Mouse (Mus musculus) G1E (cell line): ENCODE measurements at regions not wholly inside any gene's neighbourhood (a gene's known extent, or its start where the extent isn't known, plus 50 kb on each side); places are given as distances from the start of the nearest gene placed in this dataset.

Experiments
- ATAC-seq: 2 replicates; pipeline ENCODE4 v1.8.0; 2016; ENCODE audit warnings: mild to moderate bottlenecking; ENCODE audit not compliant: insufficient number of reproducible peaks, poor library complexity, low FRiP score, severe bottlenecking; ENCODE audit errors: extremely low read depth
- DNase-seq: peaks from one replicate; pipeline ENCODE4 v3.0.0; 2012; ENCODE audit warnings: low spot score
- H3K27me3 ChIP-seq: 2 replicates; pipeline ENCODE4 v1.6.1; 2012; ENCODE audit warnings: mild to moderate bottlenecking, low read length, inconsistent platforms; ENCODE audit not compliant: insufficient read depth
- H3K36me3 ChIP-seq: replicated peaks from 2 replicates; pipeline ENCODE3; 2012; ENCODE audit warnings: mild to moderate bottlenecking, inconsistent platforms
- H3K4me1 ChIP-seq: 2 replicates; pipeline ENCODE4 v1.6.1; 2012; ENCODE audit warnings: low read depth, low read length, inconsistent platforms, mixed read lengths; ENCODE audit not compliant: insufficient read depth
- H3K4me3 ChIP-seq: 2 replicates; pipeline ENCODE4 v1.5.1; 2012; ENCODE audit warnings: low read depth, mild to moderate bottlenecking, inconsistent platforms, low read length, moderate library complexity, mixed read lengths
- H3K9me3 ChIP-seq: replicated peaks from 2 replicates; pipeline ENCODE4 v1.6.1; 2012; ENCODE audit warnings: inconsistent platforms
- CTCF ChIP-seq: IDR thresholded peaks from 2 replicates; pipeline ENCODE4 v1.5.1; 2012; ENCODE audit warnings: low read depth, low read length, inconsistent platforms, mixed read lengths
- GATA1 ChIP-seq: IDR thresholded peaks from 2 replicates; pipeline ENCODE4 v1.6.1; 2012; ENCODE audit warnings: borderline replicate concordance, low read length, inconsistent platforms, mixed read lengths
- GATA2 ChIP-seq: IDR thresholded peaks from 2 replicates; pipeline ENCODE4 v1.6.1; 2012; ENCODE audit warnings: low read depth, low read length, inconsistent platforms, borderline replicate concordance
- POLR2AphosphoS5 ChIP-seq: IDR thresholded peaks from 2 replicates; pipeline ENCODE4 v1.6.1; 2012; ENCODE audit warnings: low read depth, low read length, inconsistent platforms; ENCODE audit not compliant: insufficient replicate concordance
- TAL1 ChIP-seq: conservative IDR thresholded peaks from 2 replicates; pipeline ENCODE4 v1.6.1; 2012; ENCODE audit warnings: low read depth, low read length, inconsistent platforms, mixed read lengths

- DNase-seq (no peak), ATAC-seq (no peak)
- Histone ChIP-seq H3K4me1 (no peaks in the 10 kb centered on the region), H3K27me3 (no peaks in the 10 kb centered on the region), H3K4me3 (no peak overlapping the region), H3K36me3 (no peaks in the 10 kb centered on the region), H3K9me3 (no peaks in the 10 kb centered on the region)
- TF ChIP-seq GATA2 (no peak), TAL1 (no peak), GATA1 (no peak), CTCF (no peak), POLR2AphosphoS5 (no peak)
These were observed 308.7 kb downstream of the Inhba start for GRCm38 (mm10) chr13:16320392-16320791.

- Histone ChIP-seq H3K9me3 (no peaks in the 10 kb centered on the region), H3K4me3 (no peak overlapping the region), H3K27me3 (no peaks in the 10 kb centered on the region), H3K4me1 (no peaks in the 10 kb centered on the region), H3K36me3 (no peaks in the 10 kb centered on the region)
- TF ChIP-seq CTCF = no peak
- no peak for TF ChIP-seq TAL1
- TF ChIP-seq POLR2AphosphoS5 = no peak
- TF ChIP-seq GATA1 = no peak
- no peak for TF ChIP-seq GATA2
- DNase-seq (no peak), ATAC-seq (no peak)
These were observed 314.0 kb downstream of the Inhba start for GRCm38 (mm10) chr13:16325661-16326060.

GRCm38 (mm10) chr13:16341727-16342126 lies 330.1 kb downstream of the Inhba start:
- H3K9me3 ChIP-seq = no peaks in the 10 kb centered on the region
- no peak for ATAC-seq

GRCm38 (mm10) chr13:16342171-16342570 lies 330.5 kb downstream of the Inhba start:
- no peak for TF ChIP-seq GATA1
- TF ChIP-seq CTCF = no peak
- no peak for TF ChIP-seq POLR2AphosphoS5
- TF ChIP-seq GATA2 = no peak
- TF ChIP-seq TAL1 = no peak
- Histone ChIP-seq H3K4me3 (no peak overlapping the region), H3K9me3 (no peaks in the 10 kb centered on the region), H3K36me3 (no peaks in the 10 kb centered on the region), H3K27me3 (no peaks in the 10 kb centered on the region), H3K4me1 (no peaks in the 10 kb centered on the region)
- DNase-seq (no peak), ATAC-seq (no peak)

More at GRCm38 (mm10) chr13:16341727-16342126, 330.1 kb downstream of the Inhba start:
- DNase-seq = no peak
- Histone ChIP-seq H3K4me3 (no peak overlapping the region), H3K27me3 (no peaks in the 10 kb centered on the region), H3K4me1 (no peaks in the 10 kb centered on the region), H3K36me3 (no peaks in the 10 kb centered on the region)
- TF ChIP-seq POLR2AphosphoS5 (no peak), CTCF (no peak), TAL1 (no peak)

GRCm38 (mm10) chr13:16343280-16343945 lies 331.8 kb downstream of the Inhba start:
- Histone ChIP-seq H3K9me3 (no peaks in the 10 kb centered on the region), H3K36me3 (no peaks in the 10 kb centered on the region), H3K4me3 (no peak overlapping the region), H3K4me1 (no peaks in the 10 kb centered on the region), H3K27me3 (no peaks in the 10 kb centered on the region)
- ATAC-seq = no peak
- DNase-seq = no peak
- TF ChIP-seq GATA2 = no peak
- no peak for TF ChIP-seq POLR2AphosphoS5
- no peak for TF ChIP-seq TAL1
- TF ChIP-seq CTCF = no peak
- TF ChIP-seq GATA1 = no peak

- no peak for DNase-seq
- H3K36me3 ChIP-seq = no peaks in the 10 kb centered on the region
- no peak for ATAC-seq
These were observed 337.7 kb downstream of the Inhba start for GRCm38 (mm10) chr13:16349353-16349752.

More at GRCm38 (mm10) chr13:16349353-16349752, 337.7 kb downstream of the Inhba start:
- H3K9me3 ChIP-seq = no peaks in the 10 kb centered on the region
- H3K27me3 ChIP-seq = no peaks in the 10 kb centered on the region
- no peak for TF ChIP-seq CTCF
- TF ChIP-seq GATA1 = no peak
- no peak for TF ChIP-seq POLR2AphosphoS5
- TF ChIP-seq TAL1 = no peak
- no peak for TF ChIP-seq GATA2
- H3K4me1 ChIP-seq = no peaks in the 10 kb centered on the region
- H3K4me3 ChIP-seq = no peak overlapping the region
